Mouse (Mus musculus): ENCODE results near the gene Capzb. TPM values are rescaled to one million over a fixed set of nuclear protein-coding genes. Genes with fewer than 3 reads are reported as not detected.

The Capzb gene
- total and polyA plus RNA-seq, 2 experiments from 2014 or later, result 88.5 to 315 TPM

- DNase-seq (ENCODE audit: low spot score) (no peak), ATAC-seq (no peak)
- Histone ChIP-seq H3K27ac (no peak overlapping the region), H3K27me3 (ENCODE audit: insufficient read depth, low read length) (no peaks in the 10 kb centered on the region), H3K4me1 (ENCODE audit: insufficient read depth, low read length) (no peaks in the 10 kb centered on the region), H3K4me2 (ENCODE audit: low read depth, low read length) (no peak overlapping the region), H3K9me3 (ENCODE audit: low read length) (no peaks in the 10 kb centered on the region), H3K9ac (replicated peaks; ENCODE audit: low read length) (no peak overlapping the region), H3K36me3 (ENCODE audit: insufficient read depth, low read length) (no peaks in the 10 kb centered on the region), H3K4me3 (ENCODE audit: low read length) (no peak overlapping the region)
- 83% methylated on average over 4 of the region's 4 CpGs for WGBS
- no peak for TF ChIP-seq CTCF (IDR thresholded peaks at IDR 0.05; ENCODE audit: low read depth)
Observed at GRCm38 (mm10) chr4:139225944-139226343, 33.2 kb downstream of the Capzb start.

- H3K4me1 ChIP-seq (ENCODE audit: insufficient read depth, low read length), result peaks cover 4% of the 10 kb centered on the region; the same call in 1 of the 2 replicates
- 72% methylated on average over 13 of the region's 13 CpGs for WGBS
- ATAC-seq (no peak), DNase-seq (ENCODE audit: low spot score) (no peak)
- no peaks in the 10 kb centered on the region for H3K36me3 ChIP-seq (ENCODE audit: insufficient read depth, low read length)
- no peaks in the 10 kb centered on the region for H3K27me3 ChIP-seq (ENCODE audit: insufficient read depth, low read length)
- no peak overlapping the region for H3K4me3 ChIP-seq (ENCODE audit: low read length)
- H3K4me2 ChIP-seq (ENCODE audit: low read depth, low read length), result no peak overlapping the region
- no peak overlapping the region for H3K27ac ChIP-seq
- H3K9me3 ChIP-seq (ENCODE audit: low read length), result no peaks in the 10 kb centered on the region
- TF ChIP-seq CTCF (IDR thresholded peaks at IDR 0.05; ENCODE audit: low read depth), result no peak
- no peak overlapping the region for H3K9ac ChIP-seq (replicated peaks; ENCODE audit: low read length)
Observed at GRCm38 (mm10) chr4:139226504-139227216, 34.0 kb downstream of the Capzb start.

GRCm38 (mm10) chr4:139227923-139228322 is 35.2 kb downstream of the Capzb start:
- H3K9me3 ChIP-seq (ENCODE audit: low read length), result no peaks in the 10 kb centered on the region
- ATAC-seq (no peak), DNase-seq (ENCODE audit: low spot score) (no peak)
- H3K4me2 ChIP-seq (ENCODE audit: low read depth, low read length), result no peak overlapping the region
- TF ChIP-seq CTCF (IDR thresholded peaks at IDR 0.05; ENCODE audit: low read depth), result no peak
- H3K27me3 ChIP-seq (ENCODE audit: insufficient read depth, low read length), result no peaks in the 10 kb centered on the region
- no peaks in the 10 kb centered on the region for H3K36me3 ChIP-seq (ENCODE audit: insufficient read depth, low read length)
- H3K27ac ChIP-seq, result no peak overlapping the region
- no peak overlapping the region for H3K4me3 ChIP-seq (ENCODE audit: low read length)
- 79% methylated on average over 7 of the region's 7 CpGs for WGBS
- no peak overlapping the region for H3K9ac ChIP-seq (replicated peaks; ENCODE audit: low read length)
- H3K4me1 ChIP-seq (ENCODE audit: insufficient read depth, low read length), result peaks cover 16% of the 10 kb centered on the region

- H3K9ac ChIP-seq (replicated peaks; ENCODE audit: low read length), result no peak overlapping the region
- H3K9me3 ChIP-seq (ENCODE audit: low read length), result no peaks in the 10 kb centered on the region
- H3K4me1 ChIP-seq (ENCODE audit: insufficient read depth, low read length), result peaks cover 18% of the 10 kb centered on the region
- H3K27ac ChIP-seq, result no peak overlapping the region
- no peak overlapping the region for H3K4me3 ChIP-seq (ENCODE audit: low read length)
- no peaks in the 10 kb centered on the region for H3K27me3 ChIP-seq (ENCODE audit: insufficient read depth, low read length)
- 88% methylated on average over 5 of the region's 5 CpGs for WGBS
- DNase-seq (ENCODE audit: low spot score) (no peak), ATAC-seq (no peak)
- no peaks in the 10 kb centered on the region for H3K36me3 ChIP-seq (ENCODE audit: insufficient read depth, low read length)
- no peak for TF ChIP-seq CTCF (IDR thresholded peaks at IDR 0.05; ENCODE audit: low read depth)
- H3K4me2 ChIP-seq (ENCODE audit: low read depth, low read length), result no peak overlapping the region
Observed at GRCm38 (mm10) chr4:139229271-139229670, 36.6 kb downstream of the Capzb start.

- DNase-seq (ENCODE audit: low spot score) (no peak), ATAC-seq (no peak)
- WGBS, result 61% methylated on average over 11 of the region's 11 CpGs
- Histone ChIP-seq H3K4me1 (ENCODE audit: insufficient read depth, low read length) (peaks cover 18% of the 10 kb centered on the region), H3K4me2 (ENCODE audit: low read depth, low read length) (no peak overlapping the region), H3K9me3 (ENCODE audit: low read length) (no peaks in the 10 kb centered on the region), H3K9ac (replicated peaks; ENCODE audit: low read length) (no peak overlapping the region), H3K36me3 (ENCODE audit: insufficient read depth, low read length) (no peaks in the 10 kb centered on the region), H3K27ac (no peak overlapping the region), H3K4me3 (ENCODE audit: low read length) (no peak overlapping the region), H3K27me3 (ENCODE audit: insufficient read depth, low read length) (no peaks in the 10 kb centered on the region)
- no peak for TF ChIP-seq CTCF (IDR thresholded peaks at IDR 0.05; ENCODE audit: low read depth)
Observed at GRCm38 (mm10) chr4:139230376-139231120, 37.8 kb downstream of the Capzb start.

GRCm38 (mm10) chr4:139231163-139231562 is 38.5 kb downstream of the Capzb start:
- H3K27ac ChIP-seq, result no peak overlapping the region
- no peak overlapping the region for H3K4me2 ChIP-seq (ENCODE audit: low read depth, low read length)
- no peaks in the 10 kb centered on the region for H3K27me3 ChIP-seq (ENCODE audit: insufficient read depth, low read length)
- no peak overlapping the region for H3K9ac ChIP-seq (replicated peaks; ENCODE audit: low read length)
- no peak overlapping the region for H3K4me3 ChIP-seq (ENCODE audit: low read length)
- no peaks in the 10 kb centered on the region for H3K36me3 ChIP-seq (ENCODE audit: insufficient read depth, low read length)
- no peak for DNase-seq (ENCODE audit: low spot score)
- ATAC-seq, result no peak
- peaks cover 18% of the 10 kb centered on the region for H3K4me1 ChIP-seq (ENCODE audit: insufficient read depth, low read length)
- WGBS, result 81% methylated on average over 8 of the region's 8 CpGs
- TF ChIP-seq CTCF (IDR thresholded peaks at IDR 0.05; ENCODE audit: low read depth), result no peak
- H3K9me3 ChIP-seq (ENCODE audit: low read length), result no peaks in the 10 kb centered on the region
